Mouse (Mus musculus): Measurements from ENCODE around the gene Cdk5r1. TPM values are rescaled to one million over a fixed set of nuclear protein-coding genes. Genes with fewer than 3 reads are reported as not detected.

Cdk5r1 gene
- total and polyA plus RNA-seq, 3 experiments = 1.1 to 1.2 TPM; not detected in 1

DNA sequence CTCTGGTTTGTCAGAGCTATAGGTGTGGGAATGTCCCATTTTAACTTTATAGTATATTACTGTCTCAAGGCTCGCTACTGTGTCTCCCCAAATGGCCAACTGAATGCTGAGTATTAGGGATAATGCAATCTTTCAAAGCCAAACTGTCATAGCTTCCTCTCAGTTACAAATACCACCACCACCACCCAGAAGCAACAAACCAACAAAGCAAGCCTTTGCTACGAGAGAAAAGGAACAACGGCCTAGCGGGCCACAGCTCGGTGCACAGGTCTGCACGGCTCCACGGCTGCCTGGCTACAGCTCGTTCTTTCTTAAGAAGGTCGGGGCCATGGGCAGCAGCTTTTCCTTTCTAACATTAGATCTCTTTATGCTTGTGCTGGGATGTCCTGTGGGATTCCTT is 18.0 kb downstream of the Cdk5r1 start:
- Histone ChIP-seq H3K4me3 (ENCODE audit: control insufficient read depth in 1 of 2, insufficient read depth in 1 of 2, low read depth in 2 of 2, low read length in 2 of 2) (no peak overlapping the region), H3K9ac (ENCODE audit: control insufficient read depth, low read depth, low read length, poor library complexity, severe bottlenecking) (no peak overlapping the region), H3K4me1 (ENCODE audit: control insufficient read depth in 1 of 2, insufficient read depth in 2 of 2, low read length in 2 of 2) (no peaks in the 10 kb centered on the region), H3K36me3 (ENCODE audit: control insufficient read depth in 1 of 2, insufficient read depth in 2 of 2, low read length in 2 of 2) (no peaks in the 10 kb centered on the region; a peak in 1 of 4 replicates), H3K79me2 (ENCODE audit: control insufficient read depth, insufficient read depth, low read length, poor library complexity) (no peaks in the 10 kb centered on the region), H3K9me3 (replicated peaks; ENCODE audit: insufficient read depth, low read length) (no peaks in the 10 kb centered on the region), H3K27ac (ENCODE audit: control insufficient read depth, low read depth, low read length) (no peak overlapping the region), H3K27me3 (ENCODE audit: control insufficient read depth in 1 of 2, insufficient read depth in 2 of 2, low read length in 2 of 2) (no peaks in the 10 kb centered on the region)
- no peak for DNase-seq (ENCODE audit: low read depth, low spot score)
- TF ChIP-seq MAZ (IDR thresholded peaks at IDR 0.05; ENCODE audit: low read depth, low read length) (no peak), MXI1 (IDR thresholded peaks at IDR 0.05; ENCODE audit: low read depth, low read length) (no peak), SMC3 (IDR thresholded peaks at IDR 0.05; ENCODE audit: low read depth, low read length) (no peak), POLR2A (IDR thresholded peaks at IDR 0.05; ENCODE audit: control insufficient read depth in 1 of 2, insufficient read depth in 1 of 2, low read depth in 1 of 2, low read length in 2 of 2, poor library complexity in 1 of 2) (no peak), MYB (IDR thresholded peaks at IDR 0.05; ENCODE audit: low read depth, low read length) (no peak), USF1 (IDR thresholded peaks at IDR 0.05; ENCODE audit: low read depth, low read length) (no peak), ZKSCAN1 (IDR thresholded peaks at IDR 0.05; ENCODE audit: low read depth, low read length) (no peak)

DNA sequence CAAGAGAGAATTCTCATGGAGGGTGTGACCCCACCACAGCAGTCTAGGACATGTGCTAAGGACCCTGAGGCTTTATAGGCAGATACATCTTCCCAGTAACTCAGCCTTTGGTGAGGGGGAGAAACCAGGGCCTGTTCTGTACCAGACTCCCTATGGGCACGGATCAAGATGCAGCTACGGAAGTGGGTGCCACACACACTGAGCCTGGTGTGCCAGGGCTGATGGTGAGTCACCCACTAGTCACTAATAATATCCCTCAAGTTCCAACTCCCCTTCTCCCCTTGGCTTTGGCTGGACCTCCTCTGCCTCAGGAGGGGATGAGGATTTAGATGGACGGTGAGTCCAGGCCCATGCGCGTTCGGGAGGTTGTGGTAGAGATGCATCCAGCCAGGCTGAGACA is 19.1 kb downstream of the Cdk5r1 start:
- no peaks in the 10 kb centered on the region; a peak in 1 of 4 replicates for H3K36me3 ChIP-seq (ENCODE audit: control insufficient read depth in 1 of 2, insufficient read depth in 2 of 2, low read length in 2 of 2)
- H3K4me1 ChIP-seq (ENCODE audit: control insufficient read depth in 1 of 2, insufficient read depth in 2 of 2, low read length in 2 of 2) = no peaks in the 10 kb centered on the region
- no peaks in the 10 kb centered on the region for H3K9me3 ChIP-seq (replicated peaks; ENCODE audit: insufficient read depth, low read length)
- TF ChIP-seq USF2 (IDR thresholded peaks at IDR 0.05; ENCODE audit: borderline replicate concordance in 1 of 2, insufficient read depth in 1 of 2, low read depth in 1 of 2, low read length in 2 of 2) = no peak
- TF ChIP-seq MAZ (IDR thresholded peaks at IDR 0.05; ENCODE audit: low read depth, low read length) = no peak
- no peak for TF ChIP-seq SIN3A (IDR thresholded peaks at IDR 0.05; ENCODE audit: low read length)
- TF ChIP-seq MXI1 (IDR thresholded peaks at IDR 0.05; ENCODE audit: low read depth, low read length) = no peak
- no peak for TF ChIP-seq RCOR1 (IDR thresholded peaks at IDR 0.05; ENCODE audit: low read depth, low read length)
- DNase-seq (ENCODE audit: low read depth, low spot score) = no peak
- H3K9ac ChIP-seq (ENCODE audit: control insufficient read depth, low read depth, low read length, poor library complexity, severe bottlenecking) = no peak overlapping the region
- no peaks in the 10 kb centered on the region for H3K79me2 ChIP-seq (ENCODE audit: control insufficient read depth, insufficient read depth, low read length, poor library complexity)
- H3K27ac ChIP-seq (ENCODE audit: control insufficient read depth, low read depth, low read length) = no peak overlapping the region
- no peaks in the 10 kb centered on the region for H3K27me3 ChIP-seq (ENCODE audit: control insufficient read depth in 1 of 2, insufficient read depth in 2 of 2, low read length in 2 of 2)
- H3K4me3 ChIP-seq (ENCODE audit: control insufficient read depth in 1 of 2, insufficient read depth in 1 of 2, low read depth in 2 of 2, low read length in 2 of 2) = no peak overlapping the region

DNA sequence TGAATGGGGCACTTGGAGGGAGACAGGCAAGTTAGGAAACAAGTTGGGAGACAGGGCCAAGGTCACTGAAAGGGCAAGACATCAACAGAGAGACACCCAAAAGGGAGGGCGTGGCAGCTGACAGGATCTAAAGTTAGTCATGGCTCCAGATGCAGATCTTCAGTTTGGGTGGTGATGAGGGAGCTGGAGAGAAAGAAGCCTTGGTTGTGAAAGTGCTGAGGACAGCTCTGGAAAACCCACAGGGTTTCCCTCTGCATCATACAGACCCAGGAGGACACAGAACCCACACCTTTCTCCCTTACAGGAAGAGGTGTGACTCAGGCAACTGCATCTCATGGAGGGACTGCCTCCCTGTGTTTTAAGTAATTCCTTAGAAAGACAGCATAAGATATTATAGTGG is 19.8 kb downstream of the Cdk5r1 start:
- Histone ChIP-seq H3K9ac (ENCODE audit: control insufficient read depth, low read depth, low read length, poor library complexity, severe bottlenecking) (no peak overlapping the region), H3K27me3 (ENCODE audit: control insufficient read depth in 1 of 2, insufficient read depth in 2 of 2, low read length in 2 of 2) (no peaks in the 10 kb centered on the region), H3K4me3 (ENCODE audit: control insufficient read depth in 1 of 2, insufficient read depth in 1 of 2, low read depth in 2 of 2, low read length in 2 of 2) (no peak overlapping the region), H3K9me3 (replicated peaks; ENCODE audit: insufficient read depth, low read length) (no peaks in the 10 kb centered on the region), H3K4me1 (ENCODE audit: control insufficient read depth in 1 of 2, insufficient read depth in 2 of 2, low read length in 2 of 2) (no peaks in the 10 kb centered on the region), H3K27ac (ENCODE audit: control insufficient read depth, low read depth, low read length) (no peak overlapping the region), H3K36me3 (ENCODE audit: control insufficient read depth in 1 of 2, insufficient read depth in 2 of 2, low read length in 2 of 2) (no peaks in the 10 kb centered on the region; a peak in 1 of 4 replicates), H3K79me2 (ENCODE audit: control insufficient read depth, insufficient read depth, low read length, poor library complexity) (no peaks in the 10 kb centered on the region)
- TF ChIP-seq RAD21 (IDR thresholded peaks at IDR 0.05; ENCODE audit: low read depth, low read length) (no peak), KAT2A (conservative IDR thresholded peaks at IDR 0.05; ENCODE audit: low read depth, low read length) (no peak), POLR2AphosphoS5 (IDR thresholded peaks at IDR 0.05; ENCODE audit: borderline replicate concordance, low read depth, low read length) (no peak), SMC3 (IDR thresholded peaks at IDR 0.05; ENCODE audit: low read depth, low read length) (no peak), MYB (IDR thresholded peaks at IDR 0.05; ENCODE audit: low read depth, low read length) (no peak), RCOR1 (IDR thresholded peaks at IDR 0.05; ENCODE audit: low read depth, low read length) (no peak), POLR2AphosphoS2 (IDR thresholded peaks at IDR 0.05; ENCODE audit: low read length) (no peak), MAZ (IDR thresholded peaks at IDR 0.05; ENCODE audit: low read depth, low read length) (no peak), ETS1 (IDR thresholded peaks at IDR 0.05; ENCODE audit: low read depth, low read length) (no peak), ZMIZ1 (IDR thresholded peaks at IDR 0.05; ENCODE audit: low read depth, low read length) (no peak), ZKSCAN1 (IDR thresholded peaks at IDR 0.05; ENCODE audit: low read depth, low read length) (no peak), CHD1 (IDR thresholded peaks at IDR 0.05; ENCODE audit: low read depth, low read length) (no peak), POLR2A (IDR thresholded peaks at IDR 0.05; ENCODE audit: control insufficient read depth in 1 of 2, insufficient read depth in 1 of 2, low read depth in 1 of 2, low read length in 2 of 2, poor library complexity in 1 of 2) (no peak), HCFC1 (IDR thresholded peaks at IDR 0.05; ENCODE audit: low read depth, low read length) (no peak), ELF1 (IDR thresholded peaks at IDR 0.05; ENCODE audit: low read depth, low read length) (no peak), TCF12 (IDR thresholded peaks at IDR 0.05; ENCODE audit: low read depth, low read length) (no peak)
- no peak for DNase-seq (ENCODE audit: low read depth, low spot score)

Data from MEL (cell line).